Mouse (Mus musculus) forebrain, embryonic 13.5 days (tissue): ENCODE measurements around the gene B3gat2. TPM values are rescaled to one million over a fixed set of nuclear protein-coding genes. Genes with fewer than 3 reads are reported as not detected.

ENCODE experiments used
- ATAC-seq: fragments of 200-750 bp; cut with Nextera tagmentation; 2 replicates; pipeline ENCODE4 v1.8.0; 2017
- H3K27ac ChIP-seq: fragments of 300-500 bp; sonication (generic); 2 replicates; pipeline ENCODE4 v1.5.1; 2015; ENCODE audit warnings: inconsistent platforms, mild to moderate bottlenecking, moderate library complexity
- H3K27me3 ChIP-seq: fragments of 300-500 bp; sonication (generic); 2 replicates; pipeline ENCODE4 v1.6.1; 2015; ENCODE audit warnings: mild to moderate bottlenecking, inconsistent platforms
- H3K36me3 ChIP-seq: fragments of 300-500 bp; sonication (generic); 2 replicates; pipeline ENCODE4 v1.6.1; 2015; ENCODE audit warnings: mild to moderate bottlenecking, inconsistent platforms; ENCODE audit not compliant: poor library complexity, severe bottlenecking
- H3K4me1 ChIP-seq: fragments of 300-500 bp; sonication (generic); 2 replicates; pipeline ENCODE4 v1.6.1; 2015; ENCODE audit warnings: inconsistent platforms
- H3K4me2 ChIP-seq: fragments of 300-500 bp; sonication (generic); 2 replicates; pipeline ENCODE4 v1.6.1; 2015; ENCODE audit warnings: inconsistent platforms, mild to moderate bottlenecking, moderate library complexity
- H3K4me3 ChIP-seq: fragments of 300-500 bp; sonication (generic); 2 replicates; pipeline ENCODE4 v1.5.1; 2015; ENCODE audit warnings: mild to moderate bottlenecking, inconsistent platforms
- H3K9ac ChIP-seq: fragments of 300-500 bp; sonication (generic); 2 replicates; pipeline ENCODE4 v1.6.1; 2015; ENCODE audit warnings: mild to moderate bottlenecking, inconsistent platforms
- H3K9me3 ChIP-seq: fragments of 300-500 bp; sonication (generic); replicated peaks from 2 replicates; pipeline ENCODE4 v1.6.1; 2016; ENCODE audit warnings: inconsistent platforms
- WGBS: fragments of 180-500 bp; shearing (Covaris S2); methylation state at CpG from one replicate; pipeline ENCODE4 v1.1.7; 2015; 5-methylcytosine and 5-hydroxymethylcytosine counted together
- polyA plus RNA-seq: library from polyadenylated mRNA; unstranded; fragments of >200 nt; fragmentation: Nextera tagmentation; extraction: Ambion mirVana; gene quantifications from 2 replicates; pipeline ENCODE4 v1.2.1, GENCODE M21; 2015

Gene B3gat2
- 5.5 and 7.1 TPM in 2 replicates for polyA plus RNA-seq

DNA sequence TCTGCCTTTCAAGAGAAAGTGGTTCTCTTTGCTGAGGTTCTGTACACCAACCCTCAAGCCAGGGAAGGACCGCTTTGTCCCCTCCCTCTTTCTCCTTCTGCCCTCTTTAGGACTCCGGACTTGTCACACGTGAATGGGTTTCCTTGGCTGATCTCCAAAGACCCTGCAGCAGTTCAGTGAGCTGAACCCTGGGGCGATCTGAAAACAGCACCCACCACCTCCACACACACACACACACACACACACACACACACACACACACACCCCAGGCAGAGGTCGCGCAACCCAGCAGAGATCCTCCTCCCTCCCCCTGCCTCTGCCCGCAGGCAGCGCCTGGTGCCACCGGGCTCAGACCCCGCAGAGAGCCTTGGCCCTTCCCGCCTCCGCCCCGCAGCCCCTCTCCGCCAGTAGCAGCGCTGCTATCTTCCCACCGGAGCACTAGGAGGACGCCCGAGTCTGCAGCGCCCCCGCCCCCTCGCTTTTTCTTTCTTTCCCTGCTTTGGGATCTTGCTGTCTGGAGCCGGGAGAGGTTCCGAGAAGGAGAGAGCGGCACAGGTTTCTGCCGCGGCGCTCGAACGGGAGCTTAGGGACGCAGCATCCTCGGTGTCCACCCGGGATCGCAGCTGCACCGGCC lies at the start of gene B3gat2:
Gene B3gat2 (plus strand): TSS at position 252 of the 634 bp plus-strand sequence.
- Histone ChIP-seq H3K4me2 (peak within 1 kb of the TSS; percentile 85), H3K27me3 (peaks cover 24% of the 10 kb centered on the region), H3K9ac (peak within 1 kb of the TSS; percentile 66), H3K4me1 (peaks cover 39% of the 10 kb centered on the region), H3K36me3 (no peaks in the 10 kb centered on the region), H3K9me3 (no peaks in the 10 kb centered on the region), H3K4me3 (peak within 1 kb of the TSS; percentile 60), H3K27ac (peak within 1 kb of the TSS; percentile 31; the same call in 1 of the 2 replicates)
- WGBS, result under 1% methylated on average over 30 of the region's 34 CpGs
- peak; percentile 67 for ATAC-seq

- Histone ChIP-seq H3K9me3 (no peaks in the 10 kb centered on the region), H3K36me3 (no peaks in the 10 kb centered on the region), H3K27ac (no peak overlapping the region), H3K4me2 (no peak overlapping the region), H3K4me3 (no peak overlapping the region), H3K4me1 (0 out of 2 replicates have a peak, but pooled peaks cover 5% of the 10 kb centered on the region), H3K27me3 (no peaks in the 10 kb centered on the region), H3K9ac (no peak overlapping the region)
- ATAC-seq, result no peak
- WGBS, result 94% methylated on average over 8 of the region's 8 CpGs
Observed at GRCm38 (mm10) chr1:23720326-23720725, 41.2 kb upstream of the B3gat2 start.

- Histone ChIP-seq H3K9ac (no peak overlapping the region), H3K9me3 (no peaks in the 10 kb centered on the region), H3K4me2 (no peak overlapping the region), H3K27ac (no peak overlapping the region), H3K36me3 (no peaks in the 10 kb centered on the region), H3K4me3 (no peak overlapping the region), H3K4me1 (0 out of 2 replicates have a peak, but pooled peaks cover 5% of the 10 kb centered on the region), H3K27me3 (no peaks in the 10 kb centered on the region)
- no peak for ATAC-seq
- WGBS, result 73% methylated on average over 2 of the region's 2 CpGs
Observed at GRCm38 (mm10) chr1:23721036-23721435, 40.5 kb upstream of the B3gat2 start.

- 47% methylated on average over 15 of the region's 15 CpGs for WGBS
Observed at GRCm38 (mm10) chr1:23722469-23723372, 38.8 kb upstream of the B3gat2 start.

DNA sequence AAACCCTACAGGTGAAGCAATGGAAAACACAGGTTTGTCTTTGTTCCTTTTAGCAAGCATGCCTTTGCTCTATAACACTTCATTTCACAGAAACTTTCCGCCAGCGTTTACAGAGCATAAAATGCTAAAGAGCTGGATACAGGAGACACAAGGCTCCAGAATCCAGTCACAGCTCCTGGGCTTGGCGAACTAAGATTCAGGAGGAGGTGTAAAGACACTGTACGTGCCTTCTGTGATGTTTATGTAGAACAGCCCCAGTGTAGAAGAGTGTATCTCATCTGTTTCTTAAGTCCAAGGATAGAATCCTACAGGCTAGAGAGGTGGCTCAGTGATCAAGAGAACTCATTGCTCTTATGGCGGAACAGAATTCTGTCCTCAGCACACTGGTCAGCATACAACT lies 30.2 kb upstream of the B3gat2 start:
- Histone ChIP-seq H3K4me2 (no peak overlapping the region), H3K27ac (no peak overlapping the region), H3K9me3 (no peaks in the 10 kb centered on the region), H3K27me3 (no peaks in the 10 kb centered on the region), H3K4me3 (no peak overlapping the region), H3K4me1 (no peaks in the 10 kb centered on the region), H3K36me3 (no peaks in the 10 kb centered on the region), H3K9ac (no peak overlapping the region)
- ATAC-seq, result no peak
- WGBS, result 90% methylated on average over 5 of the region's 5 CpGs

More at GRCm38 (mm10) chr1:23722469-23723372, 38.8 kb upstream of the B3gat2 start:
- no peaks in the 10 kb centered on the region for H3K9me3 ChIP-seq
- no peak overlapping the region for H3K27ac ChIP-seq
- H3K4me3 ChIP-seq, result no peak overlapping the region
- H3K36me3 ChIP-seq, result no peaks in the 10 kb centered on the region
- no peak overlapping the region for H3K4me2 ChIP-seq
- 0 out of 2 replicates have a peak, but pooled peaks cover 5% of the 10 kb centered on the region for H3K4me1 ChIP-seq
- H3K27me3 ChIP-seq, result no peaks in the 10 kb centered on the region
- peak; percentile 72; the same call in 1 of the 2 replicates for ATAC-seq
- no peak overlapping the region for H3K9ac ChIP-seq

DNA sequence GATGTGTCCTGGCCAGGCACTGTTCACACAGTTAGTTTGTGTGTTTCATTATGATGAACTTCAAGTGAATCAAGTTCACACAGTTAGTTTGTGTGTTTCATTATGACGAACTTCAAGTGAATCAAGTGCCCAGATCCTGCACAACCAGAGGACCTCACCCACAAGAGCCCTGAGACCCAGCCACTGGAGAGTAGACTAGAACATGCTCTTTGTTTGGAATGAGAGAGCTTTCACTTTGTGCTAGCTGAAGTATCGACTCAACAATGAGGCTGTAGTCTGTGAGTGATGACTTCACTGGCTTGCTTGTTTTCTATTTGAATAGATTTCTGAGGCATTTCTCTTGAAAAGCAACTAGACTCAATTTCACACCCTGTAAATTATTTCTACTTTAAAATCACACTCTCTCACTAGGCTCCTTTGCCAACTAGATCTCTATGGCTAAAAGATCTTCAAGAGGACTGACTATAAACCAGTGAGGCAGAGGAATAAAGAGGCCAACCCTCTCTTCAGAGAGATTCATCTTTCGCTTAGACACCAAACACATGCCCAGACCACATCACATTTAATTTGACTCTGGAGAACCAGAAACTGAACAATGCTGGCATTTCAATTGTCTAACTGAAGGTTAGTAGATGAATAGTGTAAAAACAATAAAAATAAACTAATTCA lies 10.6 kb upstream of the B3gat2 start:
- WGBS, result 46% methylated on average over 3 of the region's 3 CpGs

GRCm38 (mm10) chr1:23753091-23753490 lies 8.5 kb upstream of the B3gat2 start:
- Histone ChIP-seq H3K27me3 (no peaks in the 10 kb centered on the region), H3K4me3 (no peak overlapping the region), H3K27ac (no peak overlapping the region), H3K36me3 (no peaks in the 10 kb centered on the region), H3K4me1 (no peaks in the 10 kb centered on the region), H3K4me2 (no peak overlapping the region), H3K9ac (no peak overlapping the region), H3K9me3 (no peaks in the 10 kb centered on the region)
- no peak for ATAC-seq
- WGBS, result 81% methylated on average over 2 of the region's 2 CpGs

More for the DNA sequence above, 10.6 kb upstream of the B3gat2 start:
- Histone ChIP-seq H3K4me2 (no peak overlapping the region), H3K27me3 (no peaks in the 10 kb centered on the region), H3K4me3 (no peak overlapping the region), H3K4me1 (no peaks in the 10 kb centered on the region), H3K9me3 (no peaks in the 10 kb centered on the region), H3K9ac (no peak overlapping the region), H3K27ac (no peak overlapping the region), H3K36me3 (no peaks in the 10 kb centered on the region)
- peak; percentile 58 for ATAC-seq

DNA sequence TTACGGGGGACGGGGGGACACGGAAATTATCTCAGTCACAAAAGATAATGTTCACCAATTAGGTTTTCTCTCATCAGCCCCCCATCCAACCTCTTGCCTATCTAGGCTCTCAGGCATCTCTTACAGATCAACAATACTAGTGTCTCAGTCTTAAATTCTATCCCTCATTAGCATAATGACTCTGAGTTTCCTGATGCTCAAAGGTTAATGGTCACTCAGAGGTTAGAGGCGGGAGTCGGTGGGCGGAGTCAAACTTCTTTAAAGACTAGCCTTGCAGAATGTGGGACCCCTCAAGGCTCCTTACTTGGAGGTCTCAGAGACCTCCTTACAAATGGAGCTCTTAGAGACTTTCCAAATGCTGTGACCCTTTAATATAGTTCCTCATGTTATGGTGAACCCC lies 8.0 kb upstream of the B3gat2 start:
- WGBS, result 90% methylated on average over 6 of the region's 6 CpGs
- H3K9me3 ChIP-seq, result no peaks in the 10 kb centered on the region
- no peak overlapping the region for H3K9ac ChIP-seq
- no peak overlapping the region for H3K4me2 ChIP-seq
- H3K36me3 ChIP-seq, result no peaks in the 10 kb centered on the region
- H3K4me3 ChIP-seq, result no peak overlapping the region
- no peak overlapping the region for H3K27ac ChIP-seq
- ATAC-seq, result no peak
- no peaks in the 10 kb centered on the region for H3K4me1 ChIP-seq
- no peaks in the 10 kb centered on the region for H3K27me3 ChIP-seq

DNA sequence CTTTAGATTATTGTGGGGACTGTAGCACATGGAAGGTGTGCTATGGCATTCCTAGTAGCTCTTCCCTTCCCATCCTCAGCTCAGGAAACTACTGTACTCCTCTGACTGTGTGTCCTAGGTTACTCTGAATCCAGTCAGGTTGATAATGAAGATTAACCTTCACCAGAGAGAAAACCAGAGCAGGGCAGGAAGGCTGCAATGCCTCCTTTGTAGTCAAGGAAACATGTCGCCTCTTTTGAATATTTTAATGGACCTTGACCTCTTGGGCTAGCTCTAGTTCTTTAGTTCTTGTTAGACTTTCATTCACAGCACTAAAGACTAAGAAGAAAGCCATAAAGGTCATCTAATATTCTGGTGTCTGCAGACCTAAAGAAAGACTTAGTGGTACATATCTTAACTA lies 7.2 kb upstream of the B3gat2 start:
- no peak overlapping the region for H3K4me3 ChIP-seq
- WGBS, result 63% methylated on average over 1 of the region's 1 CpGs
- H3K36me3 ChIP-seq, result no peaks in the 10 kb centered on the region
- ATAC-seq, result no peak
- H3K4me1 ChIP-seq, result no peaks in the 10 kb centered on the region
- peaks cover 1% of the 10 kb centered on the region for H3K27me3 ChIP-seq
- no peaks in the 10 kb centered on the region for H3K9me3 ChIP-seq
- no peak overlapping the region for H3K27ac ChIP-seq
- no peak overlapping the region for H3K9ac ChIP-seq
- H3K4me2 ChIP-seq, result no peak overlapping the region

DNA sequence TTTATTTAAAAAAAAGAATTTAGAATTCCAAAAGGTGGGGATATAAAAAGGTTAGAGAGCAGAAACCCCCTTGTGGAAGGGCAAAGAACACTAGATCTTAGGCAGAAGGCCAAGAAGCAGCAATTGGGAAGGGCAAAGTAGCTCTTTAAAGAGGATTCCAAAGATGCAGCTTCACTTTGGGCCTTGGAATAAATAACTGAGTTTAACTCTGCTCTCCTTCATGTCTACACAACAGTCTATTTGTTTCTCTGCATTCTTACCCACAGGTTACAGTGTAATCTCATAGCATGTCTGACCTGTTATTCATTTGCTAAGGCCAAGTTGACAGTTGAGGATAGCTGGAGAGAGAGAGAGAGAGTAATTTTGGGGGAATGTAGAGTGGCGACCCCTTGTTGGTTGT lies 6.6 kb upstream of the B3gat2 start:
- Histone ChIP-seq H3K4me2 (no peak overlapping the region), H3K27me3 (peaks cover 8% of the 10 kb centered on the region), H3K4me3 (no peak overlapping the region), H3K27ac (no peak overlapping the region), H3K9me3 (no peaks in the 10 kb centered on the region), H3K9ac (no peak overlapping the region), H3K4me1 (no peaks in the 10 kb centered on the region), H3K36me3 (no peaks in the 10 kb centered on the region)
- ATAC-seq, result no peak
- 98% methylated on average over 1 of the region's 1 CpGs for WGBS

GRCm38 (mm10) chr1:23762136-23762687 lies 659 bp downstream of the B3gat2 start:
- H3K27me3 ChIP-seq, result peaks cover 24% of the 10 kb centered on the region
- ATAC-seq, result peak; percentile 42
- peak overlapping the region; percentile 60 for H3K4me3 ChIP-seq
- H3K9ac ChIP-seq, result peak overlapping the region; percentile 66
- H3K4me1 ChIP-seq, result peaks cover 39% of the 10 kb centered on the region
- under 1% methylated on average over 43 of the region's 45 CpGs for WGBS
- no peaks in the 10 kb centered on the region for H3K36me3 ChIP-seq
- H3K9me3 ChIP-seq, result no peaks in the 10 kb centered on the region
- H3K4me2 ChIP-seq, result peak overlapping the region; percentile 85
- peak overlapping the region; percentile 31; the same call in 1 of the 2 replicates for H3K27ac ChIP-seq
